Mouse (Mus musculus) forebrain, postnatal 0 days (tissue): ENCODE measurements around the gene Lrp1. TPM values are rescaled to one million over a fixed set of nuclear protein-coding genes. Genes with fewer than 3 reads are reported as not detected.

Source experiments
- ATAC-seq: fragments of 200-750 bp; cut with Nextera tagmentation; 2 replicates; pipeline ENCODE4 v1.8.0; 2017; ENCODE audit warnings: mild to moderate bottlenecking, moderate library complexity
- DNase-seq: peaks from one replicate; pipeline ENCODE4 v3.0.0-alpha.2; 2015
- H3K27ac ChIP-seq: fragments of 300-500 bp; sonication (generic); 2 replicates; pipeline ENCODE4 v1.5.1; 2014; ENCODE audit warnings: low read depth, mild to moderate bottlenecking, antibody characterized with exemption, low read length, moderate library complexity, mixed read lengths
- H3K27me3 ChIP-seq: fragments of 300-500 bp; sonication (generic); 2 replicates; pipeline ENCODE4 v1.6.1; 2014; ENCODE audit warnings: mild to moderate bottlenecking, low read length, mixed read lengths; ENCODE audit not compliant: insufficient read depth
- H3K36me3 ChIP-seq: fragments of 300-500 bp; sonication (generic); 2 replicates; pipeline ENCODE4 v1.6.1; 2014; ENCODE audit warnings: mild to moderate bottlenecking, moderate library complexity; ENCODE audit not compliant: insufficient read depth
- H3K4me1 ChIP-seq: fragments of 300-500 bp; sonication (generic); 2 replicates; pipeline ENCODE4 v1.6.1; 2014; ENCODE audit warnings: antibody characterized with exemption; ENCODE audit not compliant: insufficient read depth
- H3K4me2 ChIP-seq: fragments of 300-500 bp; sonication (generic); 2 replicates; pipeline ENCODE4 v1.6.1; 2014; ENCODE audit warnings: low read depth, mild to moderate bottlenecking, moderate library complexity
- H3K4me3 ChIP-seq: fragments of 300-500 bp; sonication (generic); 2 replicates; pipeline ENCODE4 v1.5.1; 2014; ENCODE audit warnings: low read depth, low read length, mixed read lengths
- H3K9ac ChIP-seq: fragments of 300-500 bp; sonication (generic); 2 replicates; pipeline ENCODE4 v1.6.1; 2014; ENCODE audit warnings: mild to moderate bottlenecking
- H3K9me3 ChIP-seq: fragments of 300-500 bp; sonication (generic); 2 replicates; pipeline ENCODE4 v1.6.1; 2016; ENCODE audit warnings: low read length
- CTCF ChIP-seq: sonication (generic); IDR thresholded peaks from 2 replicates; pipeline ENCODE4 v1.5.1; 2016; ENCODE audit warnings: antibody characterized with exemption, control low read depth, low read depth
- WGBS: fragments of 180-500 bp; shearing (Covaris S2); extraction: QIAGEN DNeasy Blood & Tissue Kit; methylation state at CpG from one replicate; pipeline ENCODE4 v1.1.7; 2014; 5-methylcytosine and 5-hydroxymethylcytosine counted together
- polyA plus RNA-seq: library from polyadenylated mRNA; unstranded; fragments of >200 nt; fragmentation: Nextera tagmentation; extraction: Ambion mirVana; gene quantifications from 2 replicates; pipeline ENCODE4 v1.2.1, GENCODE M21; 2015
- total RNA-seq: library from RNA; depleted of rRNA; stranded (reverse); fragments of >200 nt; gene quantifications from 2 replicates; pipeline ENCODE4 v1.2.3, GENCODE M21; 2014

Gene Lrp1
- total and polyA plus RNA-seq, 2 experiments from 2014 or later = 70.4 to 228 TPM

DNA sequence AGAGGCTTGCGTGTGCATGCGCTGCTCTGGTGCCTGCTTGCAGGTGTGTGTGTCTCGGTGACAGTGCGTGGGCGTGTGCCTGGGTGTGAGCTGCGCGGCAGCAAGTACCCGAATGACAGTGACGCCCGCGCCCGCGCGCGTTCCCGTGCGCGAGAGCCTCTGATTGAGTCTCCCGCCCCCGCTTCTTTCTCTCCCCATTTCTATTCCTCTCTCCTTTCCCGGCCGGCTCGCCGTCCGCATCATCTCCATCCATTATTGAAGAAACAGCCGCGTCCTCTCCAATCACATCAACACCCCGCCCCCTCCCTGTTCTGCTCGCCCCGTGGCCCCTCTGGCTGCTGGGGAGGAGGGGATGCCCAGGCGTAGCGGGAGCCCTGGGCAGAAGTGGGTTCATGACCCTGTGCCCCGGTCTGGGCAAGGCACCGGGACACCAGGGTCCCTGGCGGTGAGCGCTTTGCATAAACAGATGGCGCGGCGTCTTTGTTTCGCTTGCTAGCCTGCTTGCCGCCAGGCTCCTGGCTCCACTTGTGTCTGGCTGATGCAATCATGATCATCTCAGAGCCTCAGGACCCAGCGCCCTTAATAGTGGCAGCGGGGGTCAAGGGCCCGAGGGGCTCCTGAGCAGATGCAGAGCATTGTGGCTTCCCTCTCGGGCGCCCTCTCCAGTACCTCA, 109.2 kb downstream of the Lrp1 start:
- TF ChIP-seq CTCF = peak; percentile 61
- ATAC-seq = peak; percentile 42
- H3K4me1 ChIP-seq = peaks cover 38% of the 10 kb centered on the region
- H3K9me3 ChIP-seq = no peaks in the 10 kb centered on the region
- DNase-seq = peak; percentile 93
- H3K27me3 ChIP-seq = 0 out of 2 replicates have a peak, but pooled peaks cover 10% of the 10 kb centered on the region
- peak overlapping the region; percentile 41 for H3K4me3 ChIP-seq
- peak overlapping the region; percentile 68 for H3K9ac ChIP-seq
- 2% methylated on average over 45 of the region's 46 CpGs for WGBS
- H3K27ac ChIP-seq = peak overlapping the region; percentile 92
- peak overlapping the region; percentile 83 for H3K4me2 ChIP-seq
- no peaks in the 10 kb centered on the region for H3K36me3 ChIP-seq

DNA sequence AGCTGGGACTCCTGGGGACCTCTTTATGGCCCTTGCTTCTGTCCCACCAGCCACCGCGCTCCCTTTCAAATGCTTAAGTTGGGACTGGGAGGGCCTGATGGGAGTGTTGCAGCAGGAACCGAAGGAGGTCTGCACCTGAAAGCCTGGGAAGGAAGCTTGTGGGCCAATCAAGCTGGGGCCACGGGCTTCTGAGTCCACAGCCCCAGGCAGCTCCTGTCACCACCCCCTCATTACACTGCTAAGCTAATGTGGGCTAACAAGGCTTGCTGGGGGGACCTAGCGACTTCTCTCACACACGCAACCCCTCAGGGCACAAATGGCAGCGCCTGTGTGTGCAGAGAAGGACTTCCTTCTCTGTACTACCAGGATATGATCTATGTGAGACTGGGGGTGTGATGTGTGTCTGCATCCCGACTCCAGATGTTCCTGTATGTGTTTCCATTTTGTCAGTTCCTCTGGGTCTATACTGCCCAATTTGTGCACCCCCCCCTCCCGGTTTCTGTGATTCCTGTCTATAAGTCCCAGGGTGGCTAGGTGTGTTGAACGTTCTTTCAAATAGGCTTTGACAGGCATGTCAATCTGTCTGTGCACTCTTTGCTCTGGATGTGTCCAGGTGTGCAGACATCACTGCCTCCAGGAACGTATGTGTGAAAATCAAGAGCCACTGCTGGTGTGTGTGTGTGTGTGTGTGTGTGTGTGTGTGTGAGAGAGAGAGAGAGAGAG, 109.9 kb downstream of the Lrp1 start:
- Histone ChIP-seq H3K27me3 (0 out of 2 replicates have a peak, but pooled peaks cover 7% of the 10 kb centered on the region), H3K9me3 (no peaks in the 10 kb centered on the region), H3K36me3 (no peaks in the 10 kb centered on the region), H3K27ac (peak overlapping the region; percentile 92), H3K4me3 (peak overlapping the region; percentile 41), H3K4me1 (peaks cover 38% of the 10 kb centered on the region), H3K4me2 (peak overlapping the region; percentile 83), H3K9ac (peak overlapping the region; percentile 68)
- DNase-seq (peak; percentile 64), ATAC-seq (no peak)
- TF ChIP-seq CTCF = no peak
- WGBS = 8% methylated on average over 11 of the region's 11 CpGs

DNA sequence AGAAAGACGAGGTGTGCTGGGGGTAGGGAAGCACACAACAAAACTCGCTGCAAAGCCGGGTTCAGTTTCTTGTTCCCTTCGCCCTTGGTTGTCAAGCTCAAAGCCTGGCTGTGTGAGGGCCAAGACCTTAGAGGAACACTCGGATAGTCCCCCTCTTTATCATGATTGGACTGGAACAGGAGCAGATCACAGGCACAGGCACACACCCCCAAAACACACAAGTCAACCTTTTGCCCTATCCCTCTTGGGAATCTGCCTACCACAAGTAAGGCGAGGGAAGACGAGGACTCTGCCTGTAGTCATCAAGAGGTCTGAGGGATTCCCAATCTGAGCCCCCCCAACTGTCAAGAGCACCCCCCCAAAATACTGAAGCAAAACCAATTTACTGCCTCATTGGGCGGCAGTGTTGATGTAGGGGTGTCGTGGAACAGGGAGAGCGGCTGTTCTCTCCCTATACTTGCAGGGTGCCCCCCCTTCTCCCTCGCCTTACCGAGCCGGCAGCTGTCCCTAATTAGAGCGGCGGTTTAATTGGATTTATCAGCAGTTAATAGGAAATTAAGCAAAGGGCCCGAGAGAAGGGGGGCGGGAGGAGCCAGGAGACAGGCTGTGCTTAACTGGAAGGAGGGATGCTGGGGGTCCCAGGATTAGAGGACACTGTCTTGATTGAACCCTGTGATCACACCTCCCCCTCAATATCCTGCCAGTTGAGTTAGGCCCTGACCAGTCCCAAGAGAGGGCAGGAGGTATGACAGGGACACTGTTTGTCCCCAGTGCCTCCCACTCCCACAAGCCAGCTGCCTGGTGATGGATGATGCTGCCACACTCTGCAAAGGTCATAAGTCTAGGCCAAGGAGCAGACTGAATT, 110.9 kb downstream of the Lrp1 start:
- Histone ChIP-seq H3K27me3 (0 out of 2 replicates have a peak, but pooled peaks cover 5% of the 10 kb centered on the region), H3K4me2 (peak overlapping the region; percentile 83), H3K36me3 (no peaks in the 10 kb centered on the region), H3K4me1 (peaks cover 38% of the 10 kb centered on the region), H3K9me3 (no peaks in the 10 kb centered on the region), H3K9ac (peak overlapping the region; percentile 59), H3K4me3 (peak overlapping the region; percentile 43), H3K27ac (peak overlapping the region; percentile 92)
- no peak for TF ChIP-seq CTCF
- DNase-seq (peak; percentile 70), ATAC-seq (no peak)
- 8% methylated on average over 17 of the region's 17 CpGs for WGBS

DNA sequence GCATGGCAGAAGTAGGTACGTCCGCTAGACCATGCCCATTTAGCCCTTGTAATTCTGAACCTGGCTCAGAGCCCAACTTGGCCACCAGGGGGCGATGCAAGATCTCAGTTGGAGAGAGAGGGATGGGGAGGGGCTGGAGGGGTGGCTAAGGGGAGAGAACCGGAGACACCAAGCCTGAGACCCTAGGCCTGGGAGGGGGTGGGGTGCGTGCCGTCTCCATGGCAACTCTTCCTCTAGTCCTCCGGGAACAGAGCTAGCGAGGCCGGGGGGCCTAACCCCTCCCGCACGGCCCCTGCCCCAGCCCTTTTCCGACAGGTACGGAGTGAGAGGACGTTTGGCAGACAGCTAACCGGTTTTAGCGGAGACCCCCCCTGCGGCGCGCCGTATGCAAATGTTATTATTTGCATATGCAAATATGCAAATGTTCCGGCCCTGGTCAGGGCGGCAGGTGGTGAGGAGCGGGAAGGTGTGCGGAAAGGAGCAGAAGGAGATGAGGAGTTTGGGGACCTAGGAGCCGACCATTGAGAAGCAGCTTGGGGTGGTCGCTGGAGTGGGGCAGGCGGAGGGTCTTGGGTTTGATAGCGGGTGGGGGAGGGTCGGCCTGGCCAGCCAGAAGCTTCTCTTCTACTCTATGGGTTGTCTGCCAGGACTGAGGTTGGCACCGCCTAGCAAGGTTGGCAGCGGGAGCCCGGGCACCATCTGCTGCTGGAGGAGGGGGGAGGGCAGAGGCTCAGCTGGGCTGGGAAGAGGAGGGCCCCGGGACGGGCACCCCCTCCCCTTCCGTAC, 111.7 kb downstream of the Lrp1 start:
- Histone ChIP-seq H3K36me3 (no peaks in the 10 kb centered on the region; the same call in 1 of the 2 replicates), H3K4me2 (peak overlapping the region; percentile 83), H3K4me3 (peak overlapping the region; percentile 43), H3K27me3 (no peaks in the 10 kb centered on the region), H3K4me1 (peaks cover 38% of the 10 kb centered on the region), H3K9me3 (no peaks in the 10 kb centered on the region), H3K27ac (peak overlapping the region; percentile 92), H3K9ac (peak overlapping the region; percentile 59)
- ATAC-seq (peak; percentile 65), DNase-seq (peak; percentile 95)
- TF ChIP-seq CTCF = peak; percentile 96
- WGBS = under 1% methylated on average over 35 of the region's 35 CpGs

DNA sequence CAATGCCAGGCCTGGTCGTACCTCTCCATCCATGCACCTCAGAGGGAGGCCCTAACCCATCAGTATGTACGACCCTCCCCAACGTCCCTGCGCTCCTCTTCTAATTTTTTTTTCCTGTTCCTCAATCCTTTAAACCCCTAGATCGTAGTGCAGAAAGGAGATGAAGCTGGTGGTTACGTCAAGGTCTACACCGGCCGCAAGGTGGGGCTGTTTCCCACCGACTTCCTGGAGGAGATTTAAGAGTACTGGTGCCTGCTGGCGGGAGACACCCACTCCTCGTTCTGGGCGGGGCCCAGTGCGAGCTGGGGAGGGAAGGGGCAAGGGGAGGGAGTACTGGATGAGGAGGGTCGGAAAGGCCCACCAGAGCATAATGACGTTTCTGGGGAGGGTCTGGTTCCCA, 112.7 kb downstream of the Lrp1 start:
- H3K4me3 ChIP-seq = no peak overlapping the region
- no peak overlapping the region for H3K9ac ChIP-seq
- H3K27me3 ChIP-seq = no peaks in the 10 kb centered on the region
- no peaks in the 10 kb centered on the region for H3K9me3 ChIP-seq
- no peak overlapping the region for H3K27ac ChIP-seq
- peaks cover 30% of the 10 kb centered on the region for H3K4me1 ChIP-seq
- DNase-seq (peak; percentile 81), ATAC-seq (no peak)
- peak; percentile 79 for TF ChIP-seq CTCF
- H3K36me3 ChIP-seq = peaks cover 3% of the 10 kb centered on the region
- H3K4me2 ChIP-seq = peak overlapping the region; percentile 83
- WGBS = 4% methylated on average over 15 of the region's 15 CpGs
